Mouse (Mus musculus) olfactory bulb, adult 2 months (tissue): Measurements from ENCODE around the gene Mapk8ip1.

Source experiments
- CTCF ChIP-seq: fragments of 200-500 bp; IDR thresholded peaks from 2 replicates; pipeline ENCODE4 v1.5.1; 2012; ENCODE audit warnings: low read depth, mild to moderate bottlenecking, low read length, moderate library complexity; ENCODE audit not compliant: insufficient read depth
- POLR2A ChIP-seq: fragments of 200-500 bp; IDR thresholded peaks from 2 replicates; pipeline ENCODE4 v1.6.1; 2012; ENCODE audit warnings: mild to moderate bottlenecking, low read depth, low read length, moderate library complexity; ENCODE audit not compliant: insufficient read depth

- TF ChIP-seq POLR2A (no peak), CTCF (no peak)
These were observed 22.1 kb upstream of the Mapk8ip1 start for GRCm38 (mm10) chr2:92423156-92423555.
